Mouse (Mus musculus): Measurements from ENCODE around the gene Cdc73. TPM values are rescaled to one million over a fixed set of nuclear protein-coding genes. Genes with fewer than 3 reads are reported as not detected.
"Not testable (repeated sequence)": the region's sequence is repeated elsewhere in the genome, so short reads cannot be mapped to it uniquely, and the experiment has no call there.

The Cdc73 gene
- polyA plus RNA-seq, 2 experiments: 21.8 to 22.2 TPM

DNA sequence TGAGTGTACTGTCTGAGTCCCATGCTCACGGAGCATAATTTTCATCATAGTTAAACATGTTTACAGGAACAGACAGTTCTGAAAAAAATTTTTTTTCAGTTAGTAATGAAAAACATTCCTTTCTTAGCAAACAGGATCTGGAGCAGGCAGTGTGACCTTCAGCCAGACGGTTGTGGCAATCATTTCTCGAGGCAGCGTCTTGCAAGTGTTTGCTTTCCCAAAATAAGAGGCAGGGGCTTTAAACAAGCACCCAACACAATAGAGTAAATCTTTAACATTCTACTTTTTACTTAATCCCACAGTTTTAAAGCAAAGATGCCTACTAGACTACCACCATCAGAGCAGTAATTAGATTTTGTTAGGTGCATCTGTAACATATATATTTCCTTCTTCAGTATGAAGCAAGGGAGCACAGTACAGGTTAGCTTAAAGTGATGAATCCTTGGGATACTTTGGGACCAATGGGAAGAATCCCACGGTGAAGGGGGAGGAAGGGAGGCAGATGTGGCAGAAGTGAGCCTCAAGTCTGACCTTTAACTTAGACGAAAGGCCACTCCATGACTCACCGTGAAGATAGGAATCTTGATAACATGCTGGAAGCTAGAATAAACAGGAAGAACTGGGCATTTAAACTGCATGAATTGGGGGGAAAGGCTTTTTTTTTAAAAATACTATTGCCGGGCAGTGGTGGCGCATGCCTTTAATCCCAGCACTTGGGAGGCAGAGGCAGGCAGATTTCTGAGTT lies 25.2 kb upstream of the Cdc73 start:
- DNase-seq (ENCODE audit: low spot score) (no peak), ATAC-seq (ENCODE audit: low FRiP score, low read depth) (no peak)
- no peak overlapping the region for H3K4me2 ChIP-seq (replicated peaks; ENCODE audit: low read depth, low read length, severe bottlenecking)
- no peaks in the 10 kb centered on the region for H3K4me1 ChIP-seq (ENCODE audit: control insufficient read depth, insufficient read depth, low read length)
- H3K27ac ChIP-seq (replicated peaks; ENCODE audit: low read depth, low read length): no peak overlapping the region
- no peaks in the 10 kb centered on the region for H3K27me3 ChIP-seq (ENCODE audit: control insufficient read depth, insufficient read depth, low read length)
- no peaks in the 10 kb centered on the region for H3K9me3 ChIP-seq (ENCODE audit: control insufficient read depth, low read length)
- H3K4me3 ChIP-seq (replicated peaks; ENCODE audit: low read length): no peak overlapping the region
- WGBS: 70% methylated on average over 9 of the region's 9 CpGs
- TF ChIP-seq POLR2A (IDR thresholded peaks at IDR 0.05; ENCODE audit: borderline replicate concordance, extremely low read depth, insufficient read depth, insufficient read length): no peak
- H3K36me3 ChIP-seq (ENCODE audit: control insufficient read depth, insufficient read depth, low read length): no peaks in the 10 kb centered on the region
- no peak overlapping the region for H3K9ac ChIP-seq (ENCODE audit: low read depth, low read length, severe bottlenecking)

GRCm38 (mm10) chr1:143724456-143725064 lies 21.9 kb upstream of the Cdc73 start:
- DNase-seq (ENCODE audit: low spot score): no peak

DNA sequence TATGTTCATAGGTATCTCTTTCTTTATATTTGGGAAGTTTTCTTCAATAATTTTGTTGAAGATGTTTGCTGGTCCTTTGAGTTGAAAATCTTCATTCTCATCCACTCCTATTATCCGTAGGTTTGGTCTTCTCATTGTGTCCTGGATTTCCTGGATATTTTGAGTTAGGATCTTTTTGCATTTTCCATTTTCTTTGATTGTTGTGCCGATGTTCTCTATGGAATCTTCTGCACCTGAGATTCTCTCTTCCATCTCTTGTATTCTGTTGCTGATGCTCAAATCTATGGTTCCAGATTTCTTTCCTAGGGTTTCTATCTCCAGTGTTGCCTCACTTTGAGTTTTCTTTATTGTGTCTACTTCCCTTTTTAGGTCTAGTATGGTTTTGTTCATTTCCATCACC lies 13.3 kb upstream of the Cdc73 start, which contains the start of gene Glrx2:
Glrx2 (plus strand) TSS at position 301 of the 400 bp plus-strand sequence.
- not testable (repeated sequence) for H3K9me3 ChIP-seq (ENCODE audit: control insufficient read depth, low read length); H3K4me2 ChIP-seq (replicated peaks; ENCODE audit: low read depth, low read length, severe bottlenecking); H3K4me1 ChIP-seq (ENCODE audit: control insufficient read depth, insufficient read depth, low read length); H3K36me3 ChIP-seq (ENCODE audit: control insufficient read depth, insufficient read depth, low read length); H3K4me3 ChIP-seq (replicated peaks; ENCODE audit: low read length); H3K27ac ChIP-seq (replicated peaks; ENCODE audit: low read depth, low read length); H3K9ac ChIP-seq (ENCODE audit: low read depth, low read length, severe bottlenecking); ATAC-seq (ENCODE audit: low FRiP score, low read depth); H3K27me3 ChIP-seq (ENCODE audit: control insufficient read depth, insufficient read depth, low read length); DNase-seq (ENCODE audit: low spot score)
- no CpG with 5 or more reads among the region's 2 CpGs for WGBS

More at GRCm38 (mm10) chr1:143724456-143725064, 21.9 kb upstream of the Cdc73 start:
- no peak overlapping the region for H3K9ac ChIP-seq (ENCODE audit: low read depth, low read length, severe bottlenecking)
- H3K4me2 ChIP-seq (replicated peaks; ENCODE audit: low read depth, low read length, severe bottlenecking): no peak overlapping the region
- H3K4me1 ChIP-seq (ENCODE audit: control insufficient read depth, insufficient read depth, low read length): no peaks in the 10 kb centered on the region
- no peaks in the 10 kb centered on the region for H3K27me3 ChIP-seq (ENCODE audit: control insufficient read depth, insufficient read depth, low read length)
- H3K4me3 ChIP-seq (replicated peaks; ENCODE audit: low read length): no peak overlapping the region
- 79% methylated on average over 5 of the region's 5 CpGs for WGBS
- H3K9me3 ChIP-seq (ENCODE audit: control insufficient read depth, low read length): no peaks in the 10 kb centered on the region
- H3K36me3 ChIP-seq (ENCODE audit: control insufficient read depth, insufficient read depth, low read length): no peaks in the 10 kb centered on the region
- no peak for ATAC-seq (ENCODE audit: low FRiP score, low read depth)
- no peak for TF ChIP-seq POLR2A (IDR thresholded peaks at IDR 0.05; ENCODE audit: borderline replicate concordance, extremely low read depth, insufficient read depth, insufficient read length)
- no peak overlapping the region for H3K27ac ChIP-seq (replicated peaks; ENCODE audit: low read depth, low read length)

- Histone ChIP-seq H3K36me3 (ENCODE audit: control insufficient read depth, insufficient read depth, low read length) (no peaks in the 10 kb centered on the region), H3K27me3 (ENCODE audit: control insufficient read depth, insufficient read depth, low read length) (no peaks in the 10 kb centered on the region), H3K4me1 (ENCODE audit: control insufficient read depth, insufficient read depth, low read length) (no peaks in the 10 kb centered on the region), H3K9ac (ENCODE audit: low read depth, low read length, severe bottlenecking) (no peak overlapping the region), H3K27ac (replicated peaks; ENCODE audit: low read depth, low read length) (no peak overlapping the region), H3K4me2 (replicated peaks; ENCODE audit: low read depth, low read length, severe bottlenecking) (no peak overlapping the region), H3K4me3 (replicated peaks; ENCODE audit: low read length) (no peak overlapping the region), H3K9me3 (ENCODE audit: control insufficient read depth, low read length) (no peaks in the 10 kb centered on the region)
- 76% methylated on average over 5 of the region's 5 CpGs for WGBS
- DNase-seq (ENCODE audit: low spot score): no peak
- no peak for TF ChIP-seq POLR2A (IDR thresholded peaks at IDR 0.05; ENCODE audit: borderline replicate concordance, extremely low read depth, insufficient read depth, insufficient read length)
- no peak for ATAC-seq (ENCODE audit: low FRiP score, low read depth)
These were observed 7.9 kb upstream of the Cdc73 start for GRCm38 (mm10) chr1:143710627-143710976.

DNA sequence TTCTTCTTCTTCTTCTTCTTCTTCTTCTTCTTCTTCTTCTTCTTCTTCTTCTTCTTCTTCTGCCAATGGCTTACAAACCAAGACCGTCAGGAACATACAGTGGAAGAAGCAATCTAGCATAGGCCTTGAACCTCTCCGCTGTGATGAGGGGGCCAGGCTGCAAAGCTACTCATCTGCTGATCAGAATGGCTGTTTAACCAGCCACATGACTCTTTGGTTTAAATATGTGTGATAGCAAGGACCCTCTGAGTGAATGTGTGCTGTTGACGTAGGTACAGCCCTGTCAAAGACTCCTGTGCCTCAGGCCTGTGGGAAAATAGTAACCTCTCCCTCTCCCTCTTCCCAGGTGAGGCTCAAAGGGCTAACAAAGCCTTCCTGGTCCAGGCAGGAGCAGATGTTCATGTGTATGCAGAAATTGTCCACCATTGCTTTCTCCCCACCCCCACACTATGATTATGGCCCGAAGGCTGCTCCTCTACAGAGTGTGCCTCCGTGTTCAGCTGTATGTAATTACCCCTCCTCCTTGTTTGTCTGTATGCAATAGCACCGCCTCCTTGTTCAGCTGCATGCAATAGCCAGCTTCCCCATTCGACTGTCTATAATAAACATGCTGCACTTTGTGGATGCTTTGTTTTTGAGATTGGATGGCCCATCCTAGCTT lies 7.4 kb upstream of the Cdc73 start:
- Histone ChIP-seq H3K4me3 (replicated peaks; ENCODE audit: low read length) (no peak overlapping the region), H3K4me1 (ENCODE audit: control insufficient read depth, insufficient read depth, low read length) (no peaks in the 10 kb centered on the region), H3K9me3 (ENCODE audit: control insufficient read depth, low read length) (no peaks in the 10 kb centered on the region), H3K27me3 (ENCODE audit: control insufficient read depth, insufficient read depth, low read length) (no peaks in the 10 kb centered on the region), H3K4me2 (replicated peaks; ENCODE audit: low read depth, low read length, severe bottlenecking) (no peak overlapping the region), H3K27ac (replicated peaks; ENCODE audit: low read depth, low read length) (no peak overlapping the region), H3K9ac (ENCODE audit: low read depth, low read length, severe bottlenecking) (no peak overlapping the region), H3K36me3 (ENCODE audit: control insufficient read depth, insufficient read depth, low read length) (no peaks in the 10 kb centered on the region)
- WGBS: 51% methylated on average over 7 of the region's 7 CpGs
- ATAC-seq (ENCODE audit: low FRiP score, low read depth): no peak
- DNase-seq (ENCODE audit: low spot score): no peak
- TF ChIP-seq POLR2A (IDR thresholded peaks at IDR 0.05; ENCODE audit: borderline replicate concordance, extremely low read depth, insufficient read depth, insufficient read length): no peak
